Mouse (Mus musculus): ENCODE data around the gene Mpeg1.

The Mpeg1 gene

DNA sequence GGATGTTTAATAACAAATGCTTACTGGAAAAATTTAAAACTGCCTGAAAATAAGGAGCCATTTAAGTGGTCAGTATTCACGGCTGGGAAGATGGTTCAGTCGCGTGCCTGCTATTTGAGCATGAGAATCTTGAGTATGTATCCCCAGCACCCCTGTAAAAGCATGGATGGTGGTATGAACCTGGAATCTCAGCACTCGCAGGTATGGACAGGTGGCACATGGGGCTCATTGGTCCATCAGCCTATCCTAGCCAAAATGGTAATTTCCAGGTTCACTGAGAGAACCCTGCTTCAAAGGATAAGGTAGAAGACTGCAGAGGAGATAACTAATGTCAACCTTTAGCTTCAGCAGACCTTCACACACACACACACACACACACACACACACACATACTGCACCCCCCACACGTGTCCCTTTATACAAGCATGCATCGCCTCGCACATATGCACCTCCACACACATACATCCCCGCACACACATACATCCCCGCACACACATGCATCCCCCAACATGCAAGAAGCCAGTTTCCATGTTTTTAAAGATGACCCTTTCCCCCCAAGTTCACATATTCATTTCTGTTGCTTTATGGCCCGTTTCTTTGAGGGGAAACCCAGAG is 5.1 kb downstream of the Mpeg1 start:
- DNase-seq (ENCODE audit: low spot score) = no peak

- DNase-seq (ENCODE audit: low spot score) = peak; percentile 57
These were observed 5.6 kb downstream of the Mpeg1 start for GRCm38 (mm10) chr19:12466204-12466603.

GRCm38 (mm10) chr19:12467436-12467835 is 6.9 kb downstream of the Mpeg1 start:
- DNase-seq (ENCODE audit: low spot score) = no peak

DNA sequence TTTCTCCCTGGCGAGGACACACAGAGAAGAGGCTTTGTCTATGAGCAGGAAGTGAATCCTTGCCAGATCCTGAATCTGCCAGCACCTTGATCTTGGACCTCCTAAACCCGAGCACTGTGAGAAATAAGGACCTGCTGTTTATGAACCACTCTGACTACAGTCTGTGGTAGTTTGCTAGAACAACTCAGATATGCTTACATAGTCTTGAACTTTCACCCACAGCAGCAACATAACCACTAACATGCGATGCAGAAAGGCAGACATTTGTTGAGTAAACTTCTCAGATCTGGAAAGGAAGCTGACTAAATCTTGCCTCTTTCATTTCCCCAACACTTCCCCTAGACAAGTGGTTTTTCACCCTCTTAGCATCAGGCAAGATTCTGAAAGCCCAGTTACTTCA is 11.3 kb downstream of the Mpeg1 start:
- no peak for DNase-seq (ENCODE audit: low spot score)

GRCm38 (mm10) chr19:12472381-12472976 is 11.9 kb downstream of the Mpeg1 start:
- no peak for DNase-seq (ENCODE audit: low spot score)

DNA sequence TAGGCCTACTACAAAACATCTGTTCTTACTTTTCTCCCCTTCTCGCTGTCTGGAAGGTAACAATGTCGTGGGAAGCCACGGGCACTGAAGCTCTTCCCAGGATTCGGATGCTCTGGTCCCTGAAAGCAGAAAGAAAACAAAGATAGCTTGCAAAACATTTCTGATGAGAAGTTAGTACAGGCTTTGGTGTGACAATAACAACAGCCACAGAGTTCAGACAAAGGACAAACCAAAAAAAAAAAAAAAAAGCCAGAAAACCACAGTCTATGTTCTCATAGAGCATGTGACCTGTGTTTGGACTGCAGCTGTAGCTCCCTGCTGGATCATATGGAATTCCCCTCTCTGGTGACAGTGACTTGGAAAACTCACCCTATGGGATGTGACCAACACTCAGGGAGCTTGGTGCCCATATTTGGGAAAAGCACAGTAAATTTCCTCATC is 12.6 kb downstream of the Mpeg1 start:
- DNase-seq (ENCODE audit: low spot score) = no peak

DNA sequence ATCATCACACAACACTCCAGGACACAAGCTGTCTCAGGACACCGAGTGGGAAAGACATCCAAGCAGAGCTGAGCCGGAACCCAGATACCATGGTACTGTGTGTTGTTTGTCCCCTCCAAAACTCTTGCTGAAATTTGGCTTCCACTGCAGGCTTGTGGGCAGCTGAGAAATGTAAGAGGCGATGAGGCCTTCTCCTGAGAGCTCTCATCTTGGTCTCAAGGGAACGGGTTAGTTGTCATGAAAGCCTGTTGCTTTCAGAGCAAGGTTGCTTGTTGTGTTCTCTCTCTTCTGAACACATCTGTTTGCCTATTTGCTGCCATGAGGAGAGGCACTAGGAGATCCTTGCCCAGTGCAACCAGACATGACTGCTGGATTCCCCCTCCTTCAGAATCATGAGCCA is 13.4 kb downstream of the Mpeg1 start:
- no peak for DNase-seq (ENCODE audit: low spot score)

GRCm38 (mm10) chr19:12475380-12476250 is 15.0 kb downstream of the Mpeg1 start:
- peak; percentile 90 for DNase-seq (ENCODE audit: low spot score)

GRCm38 (mm10) chr19:12476721-12477270 is 16.2 kb downstream of the Mpeg1 start:
- DNase-seq (ENCODE audit: low spot score) = no peak

GRCm38 (mm10) chr19:12478369-12478768 is 17.8 kb downstream of the Mpeg1 start:
- no peak for DNase-seq (ENCODE audit: low spot score)

GRCm38 (mm10) chr19:12483782-12484181 is 23.2 kb downstream of the Mpeg1 start:
- no peak for DNase-seq (ENCODE audit: low spot score)

- DNase-seq (ENCODE audit: low spot score) = no peak
These were observed 23.6 kb downstream of the Mpeg1 start for GRCm38 (mm10) chr19:12484210-12484609.

GRCm38 (mm10) chr19:12485223-12485622 is 24.6 kb downstream of the Mpeg1 start:
- no peak for DNase-seq (ENCODE audit: low spot score)

GRCm38 (mm10) chr19:12485631-12486030 is 25.1 kb downstream of the Mpeg1 start:
- no peak for DNase-seq (ENCODE audit: low spot score)

DNA sequence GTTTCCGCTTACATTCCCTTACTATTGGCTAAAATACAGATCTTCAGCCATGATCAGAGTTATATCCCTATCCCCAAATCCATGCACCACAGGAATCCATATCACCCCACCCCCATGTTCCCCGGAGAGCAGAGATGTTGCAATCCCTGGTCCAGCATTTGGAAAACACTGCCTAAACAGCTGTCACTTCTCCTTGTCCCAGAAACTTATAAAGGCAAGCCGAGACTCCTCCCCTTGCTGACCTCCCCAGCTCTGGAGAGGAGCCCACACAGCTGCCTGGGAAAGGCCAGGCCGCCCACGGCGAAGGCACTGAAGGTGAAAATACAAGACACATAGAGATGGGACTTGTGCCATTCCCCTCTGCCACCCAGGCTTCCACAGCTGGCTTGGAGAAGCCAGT is 26.3 kb downstream of the Mpeg1 start:
- peak; percentile 80 for DNase-seq (ENCODE audit: low spot score)

GRCm38 (mm10) chr19:12487511-12488204 is 27.1 kb downstream of the Mpeg1 start:
- DNase-seq (ENCODE audit: low spot score) = no peak

DNA sequence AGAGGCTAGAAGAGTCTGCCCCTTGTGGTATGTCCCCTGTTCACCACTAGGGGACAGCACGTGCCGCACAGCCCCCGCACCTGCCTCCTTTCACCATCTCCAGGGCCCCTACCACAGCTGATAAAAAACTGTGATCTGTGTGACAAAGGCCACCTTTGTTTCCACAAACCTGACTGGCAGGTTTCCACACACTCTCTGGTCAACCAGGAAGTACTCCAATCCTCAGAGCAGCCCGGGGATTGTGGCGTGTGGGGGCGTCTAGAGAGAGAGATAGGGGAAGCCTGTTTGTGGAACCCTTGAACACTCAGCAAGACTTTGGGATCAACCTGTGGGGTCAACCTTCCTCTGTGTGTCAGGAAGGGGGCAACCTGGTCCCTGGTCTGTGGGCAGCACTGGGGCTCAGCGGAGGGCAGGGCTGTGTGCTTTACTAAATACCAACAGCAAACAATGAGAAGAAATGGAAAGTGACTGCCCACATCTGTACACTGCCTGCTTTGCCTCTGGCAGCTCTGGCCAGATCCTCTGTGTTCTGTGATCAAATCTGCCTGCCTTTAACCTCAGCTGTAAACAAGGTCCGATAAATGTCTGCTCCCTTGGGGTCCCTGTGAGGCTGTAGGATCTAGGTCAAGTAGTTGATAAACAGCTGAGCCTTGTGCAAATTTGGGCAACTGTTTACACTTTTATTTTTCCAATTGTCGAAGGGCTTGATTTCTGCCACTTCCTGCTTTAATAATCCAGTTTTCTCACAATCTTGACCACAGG is 27.8 kb downstream of the Mpeg1 start:
- DNase-seq (ENCODE audit: low spot score) = no peak

GRCm38 (mm10) chr19:12488969-12489674 is 28.5 kb downstream of the Mpeg1 start:
- DNase-seq (ENCODE audit: low spot score) = peak; percentile 51

- no peak for DNase-seq (ENCODE audit: low spot score)
These were observed 29.3 kb downstream of the Mpeg1 start for GRCm38 (mm10) chr19:12489675-12490570.

DNA sequence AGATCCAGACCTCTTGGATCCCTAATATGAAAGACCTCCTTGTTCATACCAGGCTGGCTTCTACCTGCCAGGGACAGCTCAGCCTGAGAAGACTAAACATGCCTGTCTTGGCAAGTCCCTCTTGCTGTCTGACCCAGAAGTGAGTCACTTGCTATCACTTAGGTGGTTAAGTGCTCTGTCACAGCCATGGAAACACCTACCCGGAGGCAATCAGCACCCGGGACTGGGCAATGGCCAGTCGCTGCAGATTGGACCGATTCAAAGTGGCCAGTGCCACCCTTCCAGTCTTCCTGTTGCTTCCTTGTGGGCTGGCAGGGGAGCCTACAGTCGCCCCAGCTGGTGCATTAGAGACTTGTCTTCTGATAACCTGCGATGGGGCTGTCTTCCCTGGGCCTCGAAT is 31.1 kb downstream of the Mpeg1 start:
- no peak for DNase-seq (ENCODE audit: low spot score)

All from ovary, postnatal 36 days (tissue).